8 mouse cellular contexts compared by ENCODE assay signal in the genomic region with DNA sequence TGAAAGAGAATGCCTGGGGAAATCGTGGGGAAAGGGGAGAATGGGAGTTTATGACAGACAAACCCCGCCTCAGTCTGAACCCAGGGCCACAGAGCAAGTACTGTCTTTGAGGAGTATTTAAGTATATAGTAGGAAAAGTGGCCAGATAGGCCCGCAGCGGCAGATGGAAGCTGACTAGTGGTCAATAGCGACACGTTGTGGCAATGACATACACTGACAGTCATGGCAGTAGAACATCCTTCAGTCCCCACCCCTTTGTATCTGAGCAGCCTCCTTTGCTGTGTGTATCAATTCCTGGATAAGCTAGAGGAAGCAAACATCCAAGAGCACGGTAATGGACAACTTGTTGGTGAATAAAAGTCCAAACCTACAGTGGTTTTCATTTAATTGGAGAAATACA. TPM values are rescaled to one million over a fixed set of nuclear protein-coding genes. Genes with fewer than 3 reads are reported as not detected.
DNase-seq lines count a peak whose midpoint lies in the region; TF ChIP-seq lines count a peak whose summit lies in the region.

No protein-coding gene starts in this region.

- DNase-seq in cerebellum, adult 11 months = peak; percentile 19
- no peak for DNase-seq in cerebellum, postnatal 4 days (ENCODE audit: low spot score in 2 of 2)
- peak; percentile 65 for DNase-seq in brain, embryonic 14.5 days (ENCODE audit: low read depth)
- peak; percentile 19 for DNase-seq in gastrocnemius, postnatal 10 days
- peak; percentile 36 for DNase-seq in kidney, postnatal 14 days
- peak; percentile 34 for DNase-seq in mesoderm, embryonic 11.5 days (ENCODE audit: low read depth, low spot score)
- DNase-seq in testis, postnatal 10 days (ENCODE audit: low spot score) = peak; percentile 37

- no peaks in the 10 kb centered on the region for H3K79me2 ChIP-seq in C2C12 (ENCODE audit: control insufficient read depth, insufficient read depth)

- peak; percentile 54 for TF ChIP-seq CTCF in C2C12 (IDR thresholded peaks at IDR 0.05; ENCODE audit: control insufficient read depth, insufficient read depth, insufficient read length)
- peak; percentile 49; the same call in 1 of the 2 replicates for TF ChIP-seq CTCF in brain, embryonic 14.5 days (IDR thresholded peaks at IDR 0.05; ENCODE audit: borderline replicate concordance, extremely low read depth, insufficient read depth, insufficient read length)

- H3K79me3 ChIP-seq in C2C12 (ENCODE audit: low read depth) = no peaks in the 10 kb centered on the region

- no peaks in the 10 kb centered on the region for H3K27me3 ChIP-seq in C2C12 (ENCODE audit: control insufficient read depth, insufficient read depth, insufficient read length)

- H3K4me3 ChIP-seq in C2C12 (ENCODE audit: insufficient read depth, poor library complexity, severe bottlenecking) = no peak overlapping the region

- H3K36me3 ChIP-seq in C2C12 (ENCODE audit: control insufficient read depth, insufficient read depth) = no peaks in the 10 kb centered on the region

- no peak for TF ChIP-seq POLR2A in brain, embryonic 14.5 days (IDR thresholded peaks at IDR 0.05; ENCODE audit: borderline replicate concordance, extremely low read depth, insufficient read depth, insufficient read length, poor library complexity, severe bottlenecking)

- H3ac ChIP-seq in C2C12 (ENCODE audit: control insufficient read depth, insufficient read length, low read depth) = no peak overlapping the region

TF ChIP-seq in C2C12, 6 proteins besides CTCF, POLR2A, EP300 and RAD21:
- no peak for TF ChIP-seq FOSL1 (IDR thresholded peaks at IDR 0.05; ENCODE audit: insufficient read depth, low read length, poor library complexity, severe bottlenecking)
- TF ChIP-seq MAX (IDR thresholded peaks at IDR 0.05) = no peak
- TF ChIP-seq MYOG (IDR thresholded peaks at IDR 0.05; ENCODE audit: control insufficient read depth, extremely low read depth, insufficient read length) = no peak
- no peak for TF ChIP-seq MYOD1 (IDR thresholded peaks at IDR 0.05; ENCODE audit: control insufficient read depth, insufficient read length, low read depth)
- no peak for TF ChIP-seq CEBPB (IDR thresholded peaks at IDR 0.05; ENCODE audit: low read depth)
- TF ChIP-seq USF1 (IDR thresholded peaks at IDR 0.05; ENCODE audit: low read depth) = no peak

RNA-seq across cellular contexts. Expression of a gene that starts 20.5 kb away (rescaled TPM):
- 26.5 TPM for polyA plus RNA-seq in C2C12 (2012; fragmentation: generic; extraction: Trizol)
- 28.2 and 28.4 TPM in 2 replicates for polyA plus RNA-seq in brain, embryonic 14.5 days (2012; rRNA removed)
- 10 to 100 TPM; 12.1 to 13.7 TPM for total RNA-seq in gastrocnemius, postnatal 10 days (2021)

Comparison
In these comparisons a context has a peak if more than half of its experiments do, and no peak if none do; other contexts are left out.
1. DNase-seq: peak in cerebellum, adult 11 months (single experiment), brain, embryonic 14.5 days (single experiment), gastrocnemius, postnatal 10 days (single experiment), kidney, postnatal 14 days (single experiment), mesoderm, embryonic 11.5 days (single experiment) and testis, postnatal 10 days (single experiment); none in cerebellum, postnatal 4 days (0 of 2).